Mouse (Mus musculus) heart, embryonic 13.5 days (tissue): ENCODE data around the gene Chfr. TPM values are rescaled to one million over a fixed set of nuclear protein-coding genes. Genes with fewer than 3 reads are reported as not detected.
A peak's percentile ranks its signal among the peaks of the same experiment; 100 is the strongest.

Experiments used
- ATAC-seq: fragments of 200-750 bp; cut with Nextera tagmentation; 2 replicates; pipeline ENCODE4 v1.8.0; 2017; ENCODE audit warnings: moderate TSS enrichment; ENCODE audit not compliant: insufficient number of reproducible peaks, low FRiP score, low TSS enrichment; ENCODE audit errors: extremely low read depth
- H3K27ac ChIP-seq: fragments of 300-500 bp; sonication (generic); replicated peaks from 2 replicates; pipeline ENCODE4 v1.5.1; 2015; ENCODE audit warnings: moderate library complexity, mild to moderate bottlenecking, inconsistent platforms
- H3K27me3 ChIP-seq: fragments of 300-500 bp; sonication (generic); replicated peaks from 2 replicates; pipeline ENCODE4 v1.6.1; 2015; ENCODE audit warnings: mild to moderate bottlenecking, inconsistent platforms
- H3K36me3 ChIP-seq: fragments of 300-500 bp; sonication (generic); 2 replicates; pipeline ENCODE4 v1.6.1; 2015; ENCODE audit warnings: mild to moderate bottlenecking, inconsistent platforms
- H3K4me1 ChIP-seq: fragments of 300-500 bp; sonication (generic); 2 replicates; pipeline ENCODE4 v1.6.1; 2015; ENCODE audit warnings: inconsistent platforms
- H3K4me2 ChIP-seq: fragments of 300-500 bp; sonication (generic); 2 replicates; pipeline ENCODE4 v1.6.1; 2015; ENCODE audit warnings: inconsistent platforms, mild to moderate bottlenecking, moderate library complexity
- H3K4me3 ChIP-seq: fragments of 300-500 bp; sonication (generic); 2 replicates; pipeline ENCODE4 v1.5.1; 2015; ENCODE audit warnings: moderate library complexity, mild to moderate bottlenecking, inconsistent platforms
- H3K9ac ChIP-seq: fragments of 300-500 bp; sonication (generic); 2 replicates; pipeline ENCODE4 v1.6.1; 2015; ENCODE audit warnings: inconsistent platforms, mild to moderate bottlenecking, moderate library complexity
- H3K9me3 ChIP-seq: fragments of 300-500 bp; sonication (generic); 2 replicates; pipeline ENCODE4 v1.6.1; 2016; ENCODE audit warnings: inconsistent platforms
- WGBS: fragments of 180-500 bp; shearing (Covaris S2); methylation state at CpG from one replicate; pipeline ENCODE4 v1.1.7; 2015; ENCODE audit warnings: mixed read lengths; 5-methylcytosine and 5-hydroxymethylcytosine counted together
- polyA plus RNA-seq: library from polyadenylated mRNA; unstranded; fragments of >200 nt; fragmentation: Nextera tagmentation; extraction: Ambion mirVana; gene quantifications from 2 replicates; pipeline ENCODE4 v1.2.1, GENCODE M21; 2015

Chfr gene
- polyA plus RNA-seq, 1 experiment from 2014 or later, result 25.8 TPM

DNA sequence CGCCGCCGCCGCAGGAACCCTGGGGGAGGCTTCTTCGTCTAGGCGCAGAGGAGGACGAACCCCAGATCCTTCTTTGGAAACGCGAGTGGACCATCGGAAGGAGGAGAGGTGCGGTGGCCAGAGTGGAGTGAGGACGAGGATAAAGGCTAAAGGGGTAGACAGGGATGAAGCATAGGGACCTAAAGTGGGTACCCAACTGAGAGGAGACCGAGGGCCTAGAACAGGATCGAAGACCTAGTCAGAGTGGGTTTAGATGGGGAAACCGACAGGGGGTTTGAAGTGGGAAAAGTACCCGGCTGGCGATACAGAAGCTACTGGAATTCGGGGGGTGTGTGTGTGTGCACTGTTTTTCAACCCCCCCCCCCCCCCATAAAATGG lies 434 bp downstream of the Chfr start:
- WGBS, result 4% methylated on average over 18 of the region's 18 CpGs

GRCm38 (mm10) chr5:110137816-110138215 lies 2.2 kb downstream of the Chfr start:
- Histone ChIP-seq H3K4me3 (no peak overlapping the region), H3K9me3 (peaks cover 7% of the 10 kb centered on the region; the same call in 1 of the 2 replicates), H3K4me1 (peaks cover 20% of the 10 kb centered on the region), H3K27me3 (no peaks in the 10 kb centered on the region), H3K27ac (no peak overlapping the region), H3K4me2 (no peak overlapping the region), H3K9ac (no peak overlapping the region), H3K36me3 (peaks cover 46% of the 10 kb centered on the region)
- WGBS, result 89% methylated on average over 3 of the region's 3 CpGs
- ATAC-seq, result no peak

More for the DNA sequence above, 434 bp downstream of the Chfr start:
- peaks cover 7% of the 10 kb centered on the region; the same call in 1 of the 2 replicates for H3K9me3 ChIP-seq
- peak overlapping the region; percentile 92 for H3K9ac ChIP-seq
- peaks cover 34% of the 10 kb centered on the region for H3K36me3 ChIP-seq
- H3K27me3 ChIP-seq, result no peaks in the 10 kb centered on the region
- ATAC-seq, result 0 out of 2 replicates have a peak, but pooled peaks have one; percentile 13
- H3K4me3 ChIP-seq, result peak overlapping the region; percentile 71
- peak overlapping the region; percentile 88 for H3K4me2 ChIP-seq
- peaks cover 20% of the 10 kb centered on the region for H3K4me1 ChIP-seq
- peak overlapping the region; percentile 77 for H3K27ac ChIP-seq

- H3K4me2 ChIP-seq, result no peak overlapping the region
- no peaks in the 10 kb centered on the region for H3K9me3 ChIP-seq
- H3K9ac ChIP-seq, result no peak overlapping the region
- H3K27ac ChIP-seq, result no peak overlapping the region
- H3K27me3 ChIP-seq, result no peaks in the 10 kb centered on the region
- peaks cover 20% of the 10 kb centered on the region for H3K4me1 ChIP-seq
- peaks cover 59% of the 10 kb centered on the region for H3K36me3 ChIP-seq
- 94% methylated on average over 3 of the region's 3 CpGs for WGBS
- no peak for ATAC-seq
- no peak overlapping the region for H3K4me3 ChIP-seq
Measured at GRCm38 (mm10) chr5:110139325-110139724, 3.7 kb downstream of the Chfr start.

DNA sequence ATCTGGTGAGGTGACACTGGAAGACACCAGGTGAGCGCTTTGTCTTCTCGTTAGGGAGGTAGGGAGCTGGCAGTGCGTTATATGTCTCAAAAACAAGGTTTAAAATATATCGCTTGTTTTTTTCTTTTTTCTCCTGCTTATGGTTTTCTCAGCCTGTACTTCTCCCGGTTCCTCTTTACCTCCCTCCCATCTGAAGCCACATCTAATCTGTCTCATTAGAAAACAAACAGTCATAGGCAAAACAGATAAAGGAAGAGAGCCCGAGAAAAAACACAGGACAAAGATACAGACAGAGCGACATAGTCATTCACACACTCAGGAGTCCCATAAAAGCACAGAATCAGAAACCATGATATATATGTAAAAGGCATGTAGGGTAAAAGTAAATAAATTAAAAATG lies 4.8 kb downstream of the Chfr start:
- Histone ChIP-seq H3K9me3 (no peaks in the 10 kb centered on the region), H3K4me3 (no peak overlapping the region), H3K4me1 (peaks cover 20% of the 10 kb centered on the region), H3K4me2 (no peak overlapping the region), H3K27ac (no peak overlapping the region), H3K9ac (no peak overlapping the region), H3K27me3 (no peaks in the 10 kb centered on the region), H3K36me3 (peaks cover 70% of the 10 kb centered on the region)
- 79% methylated on average over 7 of the region's 7 CpGs for WGBS
- no peak for ATAC-seq

GRCm38 (mm10) chr5:110142309-110142708 lies 6.7 kb downstream of the Chfr start:
- H3K27me3 ChIP-seq, result no peaks in the 10 kb centered on the region
- no peak overlapping the region for H3K4me3 ChIP-seq
- H3K4me2 ChIP-seq, result no peak overlapping the region
- no peak overlapping the region for H3K27ac ChIP-seq
- peaks cover 8% of the 10 kb centered on the region for H3K4me1 ChIP-seq
- H3K9ac ChIP-seq, result no peak overlapping the region
- no peak for ATAC-seq
- H3K9me3 ChIP-seq, result no peaks in the 10 kb centered on the region
- peaks cover 87% of the 10 kb centered on the region for H3K36me3 ChIP-seq
- WGBS, result 83% methylated on average over 2 of the region's 2 CpGs

- H3K9ac ChIP-seq, result no peak overlapping the region
- H3K4me1 ChIP-seq, result peaks cover 3% of the 10 kb centered on the region
- H3K36me3 ChIP-seq, result peaks cover 90% of the 10 kb centered on the region
- no peaks in the 10 kb centered on the region for H3K27me3 ChIP-seq
- no peak overlapping the region for H3K4me2 ChIP-seq
- H3K9me3 ChIP-seq, result no peaks in the 10 kb centered on the region
- no peak for ATAC-seq
- WGBS, result 90% methylated on average over 5 of the region's 5 CpGs
- no peak overlapping the region for H3K27ac ChIP-seq
- H3K4me3 ChIP-seq, result no peak overlapping the region
Measured at GRCm38 (mm10) chr5:110143007-110143406, 7.4 kb downstream of the Chfr start.

GRCm38 (mm10) chr5:110169374-110169773 lies 33.7 kb downstream of the Chfr start:
- Histone ChIP-seq H3K4me2 (no peak overlapping the region), H3K4me1 (no peaks in the 10 kb centered on the region), H3K9ac (no peak overlapping the region), H3K36me3 (peaks cover 82% of the 10 kb centered on the region), H3K27ac (no peak overlapping the region), H3K27me3 (no peaks in the 10 kb centered on the region), H3K9me3 (no peaks in the 10 kb centered on the region), H3K4me3 (no peak overlapping the region)
- 89% methylated on average over 4 of the region's 4 CpGs for WGBS
- ATAC-seq, result no peak

GRCm38 (mm10) chr5:110176362-110177020 lies 40.8 kb downstream of the Chfr start, which contains the start of gene Golga3:
TSS of gene Golga3 (plus strand) at chr5:110176701.
- peak; percentile 96 for ATAC-seq
- Histone ChIP-seq H3K4me2 (peak within 1 kb of the TSS; percentile 91), H3K27ac (peak within 1 kb of the TSS; percentile 76), H3K9me3 (no peaks in the 10 kb centered on the region), H3K4me3 (peak within 1 kb of the TSS; percentile 97), H3K9ac (peak within 1 kb of the TSS; percentile 97), H3K27me3 (no peaks in the 10 kb centered on the region), H3K36me3 (peaks cover 15% of the 10 kb centered on the region), H3K4me1 (peaks cover 28% of the 10 kb centered on the region)
- under 1% methylated on average over 41 of the region's 41 CpGs for WGBS

- ATAC-seq, result peak; percentile 27; the same call in 1 of the 2 replicates
- Histone ChIP-seq H3K9ac (peak overlapping the region; percentile 97), H3K4me3 (peak overlapping the region; percentile 97), H3K4me2 (peak overlapping the region; percentile 91), H3K4me1 (peaks cover 32% of the 10 kb centered on the region), H3K9me3 (no peaks in the 10 kb centered on the region), H3K27me3 (no peaks in the 10 kb centered on the region), H3K27ac (peak overlapping the region; percentile 76), H3K36me3 (peaks cover 15% of the 10 kb centered on the region)
- 3% methylated on average over 19 of the region's 19 CpGs for WGBS
Measured at GRCm38 (mm10) chr5:110177021-110177420, 41.4 kb downstream of the Chfr start.

DNA sequence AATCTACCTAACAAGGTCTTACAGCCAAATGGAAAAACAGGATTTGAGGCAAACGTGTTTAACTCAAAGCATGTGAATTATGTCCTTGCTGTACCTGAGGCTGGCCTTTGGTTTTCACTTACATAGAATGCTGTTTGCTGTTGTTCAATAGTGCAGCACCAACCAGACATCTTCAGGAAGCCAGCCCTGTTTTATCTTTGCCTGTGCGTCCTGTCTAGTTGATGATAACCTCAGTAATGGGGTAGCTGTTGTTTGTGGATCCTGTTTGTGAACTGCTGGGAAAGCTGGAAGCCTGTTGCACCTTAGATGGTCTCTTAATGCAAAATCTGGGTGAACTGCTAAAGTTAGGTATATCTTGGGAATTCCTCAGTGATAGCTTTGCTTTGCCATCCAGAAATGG lies 43.0 kb downstream of the Chfr start:
- Histone ChIP-seq H3K27ac (no peak overlapping the region), H3K9me3 (no peaks in the 10 kb centered on the region), H3K4me2 (no peak overlapping the region), H3K36me3 (peaks cover 21% of the 10 kb centered on the region), H3K4me3 (no peak overlapping the region), H3K4me1 (peaks cover 32% of the 10 kb centered on the region), H3K27me3 (no peaks in the 10 kb centered on the region), H3K9ac (no peak overlapping the region)
- ATAC-seq, result no peak
- WGBS, result 68% methylated on average over 2 of the region's 2 CpGs

DNA sequence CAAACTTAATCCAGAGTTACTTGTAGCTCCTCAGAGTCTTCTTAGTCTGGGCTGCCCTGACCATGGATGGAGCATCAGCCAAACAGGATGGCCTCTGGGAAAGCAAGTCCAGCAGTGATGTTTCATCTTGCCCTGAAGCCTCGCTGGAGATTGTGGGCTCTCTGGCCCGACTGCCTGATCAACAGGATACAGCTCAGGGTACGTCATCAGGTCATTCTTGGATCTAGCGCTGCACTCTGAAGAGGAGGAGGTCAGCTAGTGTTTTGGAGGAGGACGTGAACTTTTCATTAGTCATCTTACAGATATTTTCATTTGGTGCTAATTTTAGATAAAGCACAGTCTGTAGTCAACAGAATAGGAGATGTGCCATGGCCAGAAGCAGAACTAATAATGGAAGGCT lies 46.1 kb downstream of the Chfr start:
- Histone ChIP-seq H3K9ac (no peak overlapping the region), H3K4me2 (no peak overlapping the region), H3K27me3 (no peaks in the 10 kb centered on the region), H3K36me3 (peaks cover 50% of the 10 kb centered on the region), H3K4me1 (peaks cover 28% of the 10 kb centered on the region), H3K4me3 (no peak overlapping the region), H3K9me3 (no peaks in the 10 kb centered on the region), H3K27ac (no peak overlapping the region)
- WGBS, result 69% methylated on average over 5 of the region's 5 CpGs
- ATAC-seq, result no peak
